In genomic region chr6:137339071-137339470, GRCm38 (mm10) we compare ENCODE assay signal across 12 mouse cellular contexts.
"Had no signal": no experiment of that assay in that cellular context is flagged by ENCODE, and none has a peak within 500 bp of the region (broad histone marks: within the 10 kb centered on the region; RNA-seq: fewer than 3 reads in every experiment).

No protein-coding gene starts in this region.

- H3K27ac ChIP-seq: kidney, embryonic 15.5 days; left cerebral cortex, adult 2 months; limb, embryonic 10.5 days; liver, embryonic 15.5 days; midbrain, embryonic 12.5 days had no signal

- ATAC-seq: intestine, embryonic 16.5 days had no signal

- H3K27me3 ChIP-seq: kidney, embryonic 15.5 days; liver, embryonic 15.5 days; megakaryocyte, embryonic 14.5 days; midbrain, embryonic 12.5 days had no signal

- H3K4me3 ChIP-seq: kidney, embryonic 15.5 days; left cerebral cortex, adult 2 months; limb, embryonic 10.5 days; liver, embryonic 15.5 days; megakaryocyte, embryonic 14.5 days; midbrain, embryonic 12.5 days had no signal

- DNase-seq: kidney, adult 2 months; kidney, postnatal 14 days; right cerebral cortex, postnatal 25 days; thymus, postnatal 4 days had no signal

- H3K4me2 ChIP-seq: kidney, embryonic 15.5 days; liver, embryonic 11.5 days; liver, embryonic 15.5 days; midbrain, embryonic 12.5 days had no signal

- H3K9me3 ChIP-seq: kidney, embryonic 15.5 days; limb, embryonic 10.5 days; liver, embryonic 15.5 days; midbrain, embryonic 12.5 days had no signal

- H3K9ac ChIP-seq: kidney, embryonic 15.5 days; liver, embryonic 15.5 days; midbrain, embryonic 12.5 days had no signal

- H3K36me3 ChIP-seq: kidney, embryonic 15.5 days; limb, embryonic 10.5 days; liver, embryonic 15.5 days; midbrain, embryonic 12.5 days had no signal

- H3K4me1 ChIP-seq: kidney, embryonic 15.5 days; liver, embryonic 15.5 days; megakaryocyte, embryonic 14.5 days had no signal
